Mouse (Mus musculus): ENCODE data around the gene Mrpl50. TPM values are rescaled to one million over a fixed set of nuclear protein-coding genes. Genes with fewer than 3 reads are reported as not detected.

Mrpl50 gene
- polyA plus RNA-seq (2015; fragmentation: Nextera tagmentation; extraction: Ambion mirVana), result 72.3 and 72.5 TPM in 2 replicates

GRCm38 (mm10) chr4:49520572-49521340 is at the start of gene Mrpl50, which contains the start of gene Zfp189:
TSS of gene Mrpl50 (minus strand) at chr4:49521093.
TSS of gene Zfp189 (plus strand) at chr4:49521176.
- peak within 1 kb of the TSS; percentile 66 for H3K9ac ChIP-seq
- H3K4me1 ChIP-seq, result peaks cover 17% of the 10 kb centered on the region
- under 1% methylated on average over 41 of the region's 41 CpGs for WGBS
- H3K36me3 ChIP-seq, result peaks cover 15% of the 10 kb centered on the region
- H3K27ac ChIP-seq, result peak within 1 kb of the TSS; percentile 78
- no peaks in the 10 kb centered on the region for H3K27me3 ChIP-seq
- ATAC-seq (ENCODE audit: insufficient number of reproducible peaks, low FRiP score, low TSS enrichment, low read depth), result peak; percentile 100
- peak within 1 kb of the TSS; percentile 56 for H3K4me2 ChIP-seq
- H3K9me3 ChIP-seq, result no peaks in the 10 kb centered on the region
- H3K4me3 ChIP-seq, result peak within 1 kb of the TSS; percentile 68

GRCm38 (mm10) chr4:49567613-49568012 is 46.7 kb upstream of the Mrpl50 start:
- Histone ChIP-seq H3K4me2 (no peak overlapping the region), H3K4me1 (no peaks in the 10 kb centered on the region), H3K27ac (no peak overlapping the region), H3K9ac (no peak overlapping the region), H3K36me3 (no peaks in the 10 kb centered on the region), H3K9me3 (no peaks in the 10 kb centered on the region), H3K4me3 (no peak overlapping the region), H3K27me3 (no peaks in the 10 kb centered on the region)
- ATAC-seq (ENCODE audit: insufficient number of reproducible peaks, low FRiP score, low TSS enrichment, low read depth), result no peak
- WGBS, result 20% methylated on average over 3 of the region's 3 CpGs

GRCm38 (mm10) chr4:49559915-49560772 is 39.3 kb upstream of the Mrpl50 start:
- no peak for ATAC-seq (ENCODE audit: insufficient number of reproducible peaks, low FRiP score, low TSS enrichment, low read depth)
- H3K4me3 ChIP-seq, result no peak overlapping the region
- H3K9me3 ChIP-seq, result no peaks in the 10 kb centered on the region
- no peak overlapping the region for H3K27ac ChIP-seq
- no peak overlapping the region for H3K9ac ChIP-seq
- H3K4me1 ChIP-seq, result peaks cover 3% of the 10 kb centered on the region; the same call in 1 of the 2 replicates
- H3K4me2 ChIP-seq, result no peak overlapping the region
- no peaks in the 10 kb centered on the region for H3K36me3 ChIP-seq
- 63% methylated on average over 20 of the region's 20 CpGs for WGBS
- H3K27me3 ChIP-seq, result no peaks in the 10 kb centered on the region

GRCm38 (mm10) chr4:49558181-49558580 is 37.3 kb upstream of the Mrpl50 start:
- H3K4me3 ChIP-seq, result no peak overlapping the region
- H3K9me3 ChIP-seq, result no peaks in the 10 kb centered on the region
- WGBS, result 63% methylated on average over 2 of the region's 2 CpGs
- no peaks in the 10 kb centered on the region for H3K27me3 ChIP-seq
- no peak overlapping the region for H3K4me2 ChIP-seq
- H3K36me3 ChIP-seq, result no peaks in the 10 kb centered on the region
- peaks cover 3% of the 10 kb centered on the region; the same call in 1 of the 2 replicates for H3K4me1 ChIP-seq
- ATAC-seq (ENCODE audit: insufficient number of reproducible peaks, low FRiP score, low TSS enrichment, low read depth), result no peak
- no peak overlapping the region for H3K27ac ChIP-seq
- no peak overlapping the region for H3K9ac ChIP-seq

GRCm38 (mm10) chr4:49557375-49557774 is 36.5 kb upstream of the Mrpl50 start:
- Histone ChIP-seq H3K4me2 (no peak overlapping the region), H3K9ac (no peak overlapping the region), H3K9me3 (no peaks in the 10 kb centered on the region), H3K4me3 (no peak overlapping the region), H3K4me1 (peaks cover 3% of the 10 kb centered on the region; the same call in 1 of the 2 replicates), H3K36me3 (no peaks in the 10 kb centered on the region), H3K27me3 (no peaks in the 10 kb centered on the region), H3K27ac (no peak overlapping the region)
- ATAC-seq (ENCODE audit: insufficient number of reproducible peaks, low FRiP score, low TSS enrichment, low read depth), result no peak
- WGBS, result 98% methylated on average over 7 of the region's 7 CpGs

- no peak for ATAC-seq (ENCODE audit: insufficient number of reproducible peaks, low FRiP score, low TSS enrichment, low read depth)
- 69% methylated on average over 5 of the region's 5 CpGs for WGBS
- Histone ChIP-seq H3K4me3 (no peak overlapping the region), H3K9me3 (no peaks in the 10 kb centered on the region), H3K36me3 (no peaks in the 10 kb centered on the region), H3K4me1 (no peaks in the 10 kb centered on the region), H3K27ac (no peak overlapping the region), H3K9ac (no peak overlapping the region), H3K4me2 (no peak overlapping the region), H3K27me3 (no peaks in the 10 kb centered on the region)
These were observed 32.5 kb upstream of the Mrpl50 start for GRCm38 (mm10) chr4:49553380-49553779.

GRCm38 (mm10) chr4:49549383-49549782 is 28.5 kb upstream of the Mrpl50 start, which contains the start of gene Aldob:
TSS of gene Aldob (minus strand) at chr4:49549546.
- no peaks in the 10 kb centered on the region for H3K4me1 ChIP-seq
- ATAC-seq (ENCODE audit: insufficient number of reproducible peaks, low FRiP score, low TSS enrichment, low read depth), result no peak

GRCm38 (mm10) chr4:49547544-49548219 is 26.8 kb upstream of the Mrpl50 start:
- no peak overlapping the region for H3K4me3 ChIP-seq
- ATAC-seq (ENCODE audit: insufficient number of reproducible peaks, low FRiP score, low TSS enrichment, low read depth), result no peak
- no peaks in the 10 kb centered on the region for H3K27me3 ChIP-seq
- H3K9ac ChIP-seq, result no peak overlapping the region
- H3K9me3 ChIP-seq, result no peaks in the 10 kb centered on the region
- no peak overlapping the region for H3K27ac ChIP-seq
- H3K36me3 ChIP-seq, result no peaks in the 10 kb centered on the region
- H3K4me2 ChIP-seq, result no peak overlapping the region
- 80% methylated on average over 7 of the region's 7 CpGs for WGBS
- no peaks in the 10 kb centered on the region for H3K4me1 ChIP-seq

More at GRCm38 (mm10) chr4:49549383-49549782, 28.5 kb upstream of the Mrpl50 start, which contains the start of gene Aldob:
- Histone ChIP-seq H3K9me3 (no peaks in the 10 kb centered on the region), H3K27ac (no peak within 1 kb of the TSS), H3K9ac (no peak within 1 kb of the TSS), H3K36me3 (no peaks in the 10 kb centered on the region), H3K27me3 (no peaks in the 10 kb centered on the region), H3K4me3 (no peak within 1 kb of the TSS), H3K4me2 (no peak within 1 kb of the TSS)
- WGBS, result 44% methylated on average over 3 of the region's 3 CpGs

- no peaks in the 10 kb centered on the region for H3K9me3 ChIP-seq
- no peak for ATAC-seq (ENCODE audit: insufficient number of reproducible peaks, low FRiP score, low TSS enrichment, low read depth)
- H3K4me3 ChIP-seq, result no peak overlapping the region
- H3K27me3 ChIP-seq, result no peaks in the 10 kb centered on the region
- no peak overlapping the region for H3K27ac ChIP-seq
- no peaks in the 10 kb centered on the region for H3K4me1 ChIP-seq
- no peak overlapping the region for H3K4me2 ChIP-seq
- no peaks in the 10 kb centered on the region for H3K36me3 ChIP-seq
- no peak overlapping the region for H3K9ac ChIP-seq
- WGBS, result 70% methylated on average over 6 of the region's 6 CpGs
These were observed 26.1 kb upstream of the Mrpl50 start for GRCm38 (mm10) chr4:49546873-49547543.

- no peak overlapping the region for H3K4me2 ChIP-seq
- 77% methylated on average over 2 of the region's 2 CpGs for WGBS
- no peak overlapping the region for H3K27ac ChIP-seq
- no peak overlapping the region for H3K9ac ChIP-seq
- ATAC-seq (ENCODE audit: insufficient number of reproducible peaks, low FRiP score, low TSS enrichment, low read depth), result no peak
- no peaks in the 10 kb centered on the region for H3K4me1 ChIP-seq
- no peaks in the 10 kb centered on the region for H3K27me3 ChIP-seq
- H3K4me3 ChIP-seq, result no peak overlapping the region
- H3K36me3 ChIP-seq, result no peaks in the 10 kb centered on the region
- H3K9me3 ChIP-seq, result no peaks in the 10 kb centered on the region
These were observed 25.1 kb upstream of the Mrpl50 start for GRCm38 (mm10) chr4:49546026-49546425.

- Histone ChIP-seq H3K27me3 (no peaks in the 10 kb centered on the region), H3K36me3 (no peaks in the 10 kb centered on the region), H3K4me1 (no peaks in the 10 kb centered on the region), H3K9ac (no peak overlapping the region), H3K4me3 (no peak overlapping the region), H3K4me2 (no peak overlapping the region), H3K9me3 (no peaks in the 10 kb centered on the region), H3K27ac (no peak overlapping the region)
- WGBS, result 74% methylated on average over 3 of the region's 3 CpGs
- ATAC-seq (ENCODE audit: insufficient number of reproducible peaks, low FRiP score, low TSS enrichment, low read depth), result no peak
These were observed 20.1 kb upstream of the Mrpl50 start for GRCm38 (mm10) chr4:49540966-49541365.
